Mouse (Mus musculus): ENCODE measurements at regions not wholly inside any gene's neighbourhood (a gene's known extent, or its start where the extent isn't known, plus 50 kb on each side); places are given as distances from the start of the nearest gene placed in this dataset.
"Not testable (repeated sequence)": the region's sequence is repeated elsewhere in the genome, so short reads cannot be mapped to it uniquely, and the experiment has no call there.

- Histone ChIP-seq H3K9me3 (ENCODE audit: control insufficient read depth, low read length) (peaks cover 3% of the 10 kb centered on the region), H3K4me1 (ENCODE audit: control insufficient read depth) (no peaks in the 10 kb centered on the region), H3K36me3 (ENCODE audit: control insufficient read depth) (no peaks in the 10 kb centered on the region), H3K27me3 (ENCODE audit: control insufficient read depth) (no peaks in the 10 kb centered on the region), H3K4me3 (replicated peaks) (no peak overlapping the region)
- TF ChIP-seq GATA1 (IDR thresholded peaks at IDR 0.05; ENCODE audit: low read length) (no peak), TAL1 (IDR thresholded peaks at IDR 0.05; ENCODE audit: low read length) (no peak)
Measured at GRCm38 (mm10) chr1:189532834-189533233, 130.8 kb upstream of the Kcnk2 start.

- Histone ChIP-seq H3K4me3 (replicated peaks) (no peak overlapping the region), H3K36me3 (ENCODE audit: control insufficient read depth) (no peaks in the 10 kb centered on the region), H3K27me3 (ENCODE audit: control insufficient read depth) (no peaks in the 10 kb centered on the region), H3K4me1 (ENCODE audit: control insufficient read depth) (no peaks in the 10 kb centered on the region), H3K9me3 (ENCODE audit: control insufficient read depth, low read length) (peaks cover 4% of the 10 kb centered on the region; the same call in 1 of the 2 replicates)
- TF ChIP-seq GATA1 (IDR thresholded peaks at IDR 0.05; ENCODE audit: low read length) (no peak), TAL1 (IDR thresholded peaks at IDR 0.05; ENCODE audit: low read length) (no peak)
Measured at GRCm38 (mm10) chr1:189526329-189526728, 124.3 kb upstream of the Kcnk2 start.

- peaks cover 38% of the 10 kb centered on the region for H3K9me3 ChIP-seq (ENCODE audit: control insufficient read depth, low read length)
- TF ChIP-seq TAL1 (IDR thresholded peaks at IDR 0.05; ENCODE audit: low read length) (no peak), GATA1 (IDR thresholded peaks at IDR 0.05; ENCODE audit: low read length) (no peak)
- H3K4me1 ChIP-seq (ENCODE audit: control insufficient read depth) = no peaks in the 10 kb centered on the region
- no peaks in the 10 kb centered on the region for H3K36me3 ChIP-seq (ENCODE audit: control insufficient read depth)
- H3K4me3 ChIP-seq (replicated peaks) = no peak overlapping the region
- H3K27me3 ChIP-seq (ENCODE audit: control insufficient read depth) = no peaks in the 10 kb centered on the region
Measured at GRCm38 (mm10) chr1:189515476-189515875, 113.4 kb upstream of the Kcnk2 start.

- Histone ChIP-seq H3K27me3 (ENCODE audit: control insufficient read depth) (no peaks in the 10 kb centered on the region), H3K36me3 (ENCODE audit: control insufficient read depth) (no peaks in the 10 kb centered on the region), H3K4me3 (replicated peaks) (no peak overlapping the region), H3K9me3 (ENCODE audit: control insufficient read depth, low read length) (peaks cover 55% of the 10 kb centered on the region), H3K4me1 (ENCODE audit: control insufficient read depth) (no peaks in the 10 kb centered on the region)
- TF ChIP-seq GATA1 (IDR thresholded peaks at IDR 0.05; ENCODE audit: low read length) (no peak), TAL1 (IDR thresholded peaks at IDR 0.05; ENCODE audit: low read length) (no peak)
Measured at GRCm38 (mm10) chr1:189513358-189513757, 111.3 kb upstream of the Kcnk2 start.

DNA sequence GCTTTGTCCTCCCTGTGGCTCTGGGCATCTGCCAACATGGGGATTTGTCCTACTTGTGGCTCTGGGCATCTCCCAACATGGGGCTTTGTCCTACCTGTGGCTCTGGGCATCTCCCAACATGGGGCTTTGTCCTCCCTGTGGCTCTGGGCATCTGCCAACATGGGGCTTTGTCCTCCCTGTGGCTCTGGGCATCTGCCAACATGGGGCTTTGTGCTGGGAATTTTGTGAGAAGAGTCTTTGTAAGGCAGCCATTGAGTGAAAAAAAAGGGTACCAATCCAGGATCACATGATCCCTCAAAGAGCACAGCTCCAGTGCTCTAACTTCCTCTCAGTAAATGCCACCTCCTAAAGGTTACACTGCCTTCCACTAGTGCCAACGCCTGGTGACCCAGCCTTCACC, 105.2 kb upstream of the Kcnk2 start:
- not testable (repeated sequence) for H3K27me3 ChIP-seq (ENCODE audit: control insufficient read depth); H3K4me3 ChIP-seq (replicated peaks); H3K36me3 ChIP-seq (ENCODE audit: control insufficient read depth); H3K4me1 ChIP-seq (ENCODE audit: control insufficient read depth)
- peaks cover 40% of the 10 kb centered on the region for H3K9me3 ChIP-seq (ENCODE audit: control insufficient read depth, low read length)

DNA sequence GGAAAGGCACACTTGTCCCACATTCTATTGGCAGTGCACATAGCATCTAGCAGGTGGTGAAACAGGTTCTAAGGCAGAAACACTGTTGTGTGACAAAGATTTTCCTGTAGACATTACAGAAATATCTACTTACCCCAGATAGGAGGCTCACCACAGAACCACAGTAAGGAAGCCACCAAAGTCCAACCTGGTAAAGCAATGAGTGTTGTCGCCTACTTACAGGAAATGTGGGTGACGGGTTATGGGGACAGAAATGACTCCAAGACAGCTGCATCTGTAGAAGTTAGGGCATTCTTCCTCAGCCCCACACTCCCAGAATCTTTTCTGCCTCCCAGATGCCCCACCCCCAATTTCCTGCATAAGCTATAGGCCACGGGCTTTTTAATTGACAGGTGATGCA, 97.6 kb upstream of the Kcnk2 start:
- TF ChIP-seq GATA1 (IDR thresholded peaks at IDR 0.05; ENCODE audit: low read length) (no peak), TAL1 (IDR thresholded peaks at IDR 0.05; ENCODE audit: low read length) (no peak)
- no peaks in the 10 kb centered on the region for H3K27me3 ChIP-seq (ENCODE audit: control insufficient read depth)
- no peaks in the 10 kb centered on the region for H3K4me1 ChIP-seq (ENCODE audit: control insufficient read depth)
- no peak overlapping the region for H3K4me3 ChIP-seq (replicated peaks)
- H3K9me3 ChIP-seq (ENCODE audit: control insufficient read depth, low read length) = peaks cover 12% of the 10 kb centered on the region
- no peaks in the 10 kb centered on the region for H3K36me3 ChIP-seq (ENCODE audit: control insufficient read depth)

- Histone ChIP-seq H3K9me3 (ENCODE audit: control insufficient read depth, low read length) (peaks cover 14% of the 10 kb centered on the region), H3K4me1 (ENCODE audit: control insufficient read depth) (no peaks in the 10 kb centered on the region), H3K36me3 (ENCODE audit: control insufficient read depth) (no peaks in the 10 kb centered on the region), H3K27me3 (ENCODE audit: control insufficient read depth) (no peaks in the 10 kb centered on the region), H3K4me3 (replicated peaks) (no peak overlapping the region)
- no peak for TF ChIP-seq TAL1 (IDR thresholded peaks at IDR 0.05; ENCODE audit: low read length)
- no peak for TF ChIP-seq GATA1 (IDR thresholded peaks at IDR 0.05; ENCODE audit: low read length)
Measured at GRCm38 (mm10) chr1:189499141-189499540, 97.1 kb upstream of the Kcnk2 start.

DNA sequence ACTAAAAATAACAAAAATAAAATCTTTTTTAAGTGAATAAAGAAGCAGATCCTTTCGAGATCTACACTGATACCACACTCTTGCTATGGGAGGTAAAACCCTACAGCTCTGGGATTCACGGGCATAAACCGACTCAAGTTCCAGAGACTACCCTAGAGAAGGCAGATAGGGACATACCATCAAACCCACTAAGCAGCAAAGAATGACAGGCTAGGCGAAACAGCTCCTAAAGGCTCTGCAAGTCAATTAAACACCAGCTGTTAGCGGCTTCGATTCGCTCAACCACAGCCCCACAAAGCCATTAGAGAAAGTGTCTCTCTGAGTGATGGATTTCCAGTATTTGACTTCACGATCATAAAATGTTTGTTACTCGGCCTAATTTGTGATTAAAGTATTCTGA, 95.0 kb upstream of the Kcnk2 start:
- Histone ChIP-seq H3K36me3 (ENCODE audit: control insufficient read depth) (no peaks in the 10 kb centered on the region), H3K27me3 (ENCODE audit: control insufficient read depth) (no peaks in the 10 kb centered on the region), H3K4me1 (ENCODE audit: control insufficient read depth) (no peaks in the 10 kb centered on the region), H3K4me3 (replicated peaks) (no peak overlapping the region), H3K9me3 (ENCODE audit: control insufficient read depth, low read length) (peaks cover 20% of the 10 kb centered on the region)
- TF ChIP-seq GATA1 (IDR thresholded peaks at IDR 0.05; ENCODE audit: low read length) = no peak
- TF ChIP-seq TAL1 (IDR thresholded peaks at IDR 0.05; ENCODE audit: low read length) = no peak

- Histone ChIP-seq H3K4me1 (ENCODE audit: control insufficient read depth) (no peaks in the 10 kb centered on the region), H3K36me3 (ENCODE audit: control insufficient read depth) (no peaks in the 10 kb centered on the region), H3K9me3 (ENCODE audit: control insufficient read depth, low read length) (peaks cover 27% of the 10 kb centered on the region), H3K4me3 (replicated peaks) (no peak overlapping the region), H3K27me3 (ENCODE audit: control insufficient read depth) (no peaks in the 10 kb centered on the region)
- TF ChIP-seq TAL1 (IDR thresholded peaks at IDR 0.05; ENCODE audit: low read length) (no peak), GATA1 (IDR thresholded peaks at IDR 0.05; ENCODE audit: low read length) (no peak)
Measured at GRCm38 (mm10) chr1:189495386-189496150, 93.5 kb upstream of the Kcnk2 start.

DNA sequence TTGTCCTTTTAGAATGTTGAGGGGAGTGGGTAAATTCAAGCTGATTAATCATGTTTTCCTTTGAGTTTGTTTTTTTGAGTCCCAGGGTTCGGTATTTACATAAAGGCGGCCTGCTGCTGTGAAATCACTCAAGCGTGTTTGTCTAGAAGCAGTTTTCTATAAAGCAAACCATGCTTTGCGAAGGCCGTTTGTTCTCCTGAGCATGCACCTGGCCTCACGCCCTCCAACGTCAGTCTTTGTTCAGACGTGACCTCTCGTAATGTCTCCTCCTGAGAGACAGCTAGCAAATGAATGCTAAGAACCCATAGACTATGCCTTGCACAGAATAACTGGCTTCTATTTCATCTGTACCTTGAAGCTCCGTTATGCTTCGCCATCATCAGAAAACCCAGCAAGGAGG, 92.8 kb upstream of the Kcnk2 start:
- TF ChIP-seq GATA1 (IDR thresholded peaks at IDR 0.05; ENCODE audit: low read length) = no peak
- no peak for TF ChIP-seq TAL1 (IDR thresholded peaks at IDR 0.05; ENCODE audit: low read length)
- H3K9me3 ChIP-seq (ENCODE audit: control insufficient read depth, low read length) = peaks cover 32% of the 10 kb centered on the region

More for the DNA sequence above, 92.8 kb upstream of the Kcnk2 start:
- Histone ChIP-seq H3K27me3 (ENCODE audit: control insufficient read depth) (no peaks in the 10 kb centered on the region), H3K36me3 (ENCODE audit: control insufficient read depth) (no peaks in the 10 kb centered on the region), H3K4me1 (ENCODE audit: control insufficient read depth) (no peaks in the 10 kb centered on the region), H3K4me3 (replicated peaks) (no peak overlapping the region)
